In the genomic region with DNA sequence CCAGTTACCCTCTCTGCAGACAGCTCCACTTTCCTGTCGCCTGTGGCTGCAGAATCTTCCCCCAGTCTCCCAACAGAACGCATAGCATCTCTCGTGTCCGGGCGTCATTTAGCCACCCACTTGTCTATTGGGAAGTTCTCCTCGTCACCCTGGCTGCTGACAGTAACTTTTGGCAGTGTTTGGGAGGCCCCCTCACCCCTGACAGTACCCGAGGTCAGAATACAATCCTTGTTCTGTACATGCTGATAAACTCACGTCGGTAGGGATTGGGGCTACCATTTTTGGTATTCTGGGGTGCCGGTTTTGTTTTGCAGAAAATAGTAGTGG, we compare ENCODE assay signal across 7 mouse cellular contexts. TPM values are rescaled to one million over a fixed set of nuclear protein-coding genes. Genes with fewer than 3 reads are reported as not detected.
DNase-seq lines count a peak whose midpoint lies in the region; ATAC-seq and TF ChIP-seq lines count a peak whose summit lies in the region.

No protein-coding gene starts in this region.

- no peak for DNase-seq in left cerebral cortex, adult 2 months (ENCODE audit: extremely low spot score in 1 of 2, low spot score in 2 of 2)
- no peak for DNase-seq in left cerebral cortex, adult 8-10 months (ENCODE audit: low spot score in 2 of 2)
- DNase-seq in R1 (ENCODE audit: low read depth, low spot score) = peak; percentile 50
- no peak for DNase-seq in embryo, embryonic 11 days

- H3K9ac ChIP-seq in embryonic facial prominence, embryonic 13.5 days = peak overlapping the region; percentile 92
- H3K9ac ChIP-seq in intestine, postnatal 0 days (ENCODE audit: low read depth, low read length) = peak overlapping the region; percentile 94
- peak overlapping the region; percentile 90 for H3K9ac ChIP-seq in midbrain, embryonic 15.5 days

- under 1% methylated on average over 10 of the region's 10 CpGs for WGBS in embryonic facial prominence, embryonic 13.5 days
- under 1% methylated on average over 10 of the region's 10 CpGs for WGBS in intestine, postnatal 0 days
- WGBS in midbrain, embryonic 15.5 days = under 1% methylated on average over 10 of the region's 10 CpGs

- no peak for TF ChIP-seq CTCF in left cerebral cortex, adult 2 months (IDR thresholded peaks at IDR 0.05)
- TF ChIP-seq CTCF in intestine, postnatal 0 days (IDR thresholded peaks at IDR 0.05; ENCODE audit: low read depth) = no peak

- no peaks in the 10 kb centered on the region for H3K9me3 ChIP-seq in embryonic facial prominence, embryonic 13.5 days
- H3K9me3 ChIP-seq in intestine, postnatal 0 days (ENCODE audit: control insufficient read depth) = no peaks in the 10 kb centered on the region
- H3K9me3 ChIP-seq in midbrain, embryonic 15.5 days = no peaks in the 10 kb centered on the region

- peak overlapping the region; percentile 80 for H3K4me2 ChIP-seq in embryonic facial prominence, embryonic 13.5 days
- peak overlapping the region; percentile 92 for H3K4me2 ChIP-seq in intestine, postnatal 0 days (replicated peaks; ENCODE audit: low read depth)
- peak overlapping the region; percentile 67 for H3K4me2 ChIP-seq in midbrain, embryonic 15.5 days

- no peaks in the 10 kb centered on the region for H3K27me3 ChIP-seq in embryonic facial prominence, embryonic 13.5 days
- H3K27me3 ChIP-seq in intestine, postnatal 0 days (replicated peaks; ENCODE audit: control insufficient read depth, insufficient read depth, low read length) = no peaks in the 10 kb centered on the region
- no peaks in the 10 kb centered on the region for H3K27me3 ChIP-seq in midbrain, embryonic 15.5 days (replicated peaks)

- no peaks in the 10 kb centered on the region for H3K36me3 ChIP-seq in embryonic facial prominence, embryonic 13.5 days
- no peaks in the 10 kb centered on the region for H3K36me3 ChIP-seq in intestine, postnatal 0 days (ENCODE audit: control insufficient read depth, insufficient read depth)
- no peaks in the 10 kb centered on the region; the same call in 1 of the 2 replicates for H3K36me3 ChIP-seq in midbrain, embryonic 15.5 days (replicated peaks)

- H3K27ac ChIP-seq in left cerebral cortex, adult 2 months = peak overlapping the region; percentile 88
- peak overlapping the region; percentile 99 for H3K27ac ChIP-seq in embryonic facial prominence, embryonic 13.5 days
- H3K27ac ChIP-seq in intestine, postnatal 0 days (ENCODE audit: low read depth, low read length) = peak overlapping the region; percentile 99
- H3K27ac ChIP-seq in midbrain, embryonic 15.5 days = peak overlapping the region; percentile 100

- no peak for ATAC-seq in embryonic facial prominence, embryonic 13.5 days (ENCODE audit: insufficient number of reproducible peaks, insufficient read depth, low FRiP score, low TSS enrichment, low read depth)
- no peak for ATAC-seq in intestine, postnatal 0 days
- ATAC-seq in midbrain, embryonic 15.5 days (replicated peaks) = no peak

- H3K4me1 ChIP-seq in embryonic facial prominence, embryonic 13.5 days = peaks cover 43% of the 10 kb centered on the region
- H3K4me1 ChIP-seq in intestine, postnatal 0 days (replicated peaks; ENCODE audit: control insufficient read depth, insufficient read depth, low read length) = peaks cover 6% of the 10 kb centered on the region; the same call in 1 of the 2 replicates
- H3K4me1 ChIP-seq in midbrain, embryonic 15.5 days = peaks cover 30% of the 10 kb centered on the region

- intact Hi-C loops in left cerebral cortex, adult 2 months (cut with DNase I) = loop anchor here (5.0 kb wide), 2 partner anchors 65 to 80 kb away; no protein-coding TSS in a partner anchor

- peak overlapping the region; percentile 96 for H3K4me3 ChIP-seq in left cerebral cortex, adult 2 months
- peak overlapping the region; percentile 90 for H3K4me3 ChIP-seq in embryonic facial prominence, embryonic 13.5 days
- H3K4me3 ChIP-seq in intestine, postnatal 0 days (ENCODE audit: low read depth, low read length) = peak overlapping the region; percentile 88
- H3K4me3 ChIP-seq in midbrain, embryonic 15.5 days = peak overlapping the region; percentile 85

RNA-seq across cellular contexts. Expression of a gene that starts 1.7 kb away (rescaled TPM):
- 10 to 100 TPM; 49.5 to 52.6 TPM for total RNA-seq in left cerebral cortex, adult 2 months (2021)
- total RNA-seq in left cerebral cortex, adult 8-10 months (2022) = 10 to 100 TPM; 48.1 to 52.1 (median 49.2) TPM
- 55.1 and 57.8 TPM in 2 replicates for polyA plus RNA-seq in embryonic facial prominence, embryonic 13.5 days (2015; fragmentation: Nextera tagmentation; extraction: Ambion mirVana)
- polyA plus RNA-seq in intestine, postnatal 0 days (2015; fragmentation: Nextera tagmentation; extraction: Ambion mirVana) = 19.6 and 20.6 TPM in 2 replicates
- 31.3 and 32.9 TPM in 2 replicates for polyA plus RNA-seq in midbrain, embryonic 15.5 days (2015; fragmentation: Nextera tagmentation; extraction: Ambion mirVana)

RNA-seq across cellular contexts. Expression of a gene that starts 50.7 kb away (rescaled TPM):
- 100 to 1,000 TPM; 129 to 136 TPM for total RNA-seq in left cerebral cortex, adult 2 months (2021)
- 100 to 1,000 TPM; 129 to 150 (median 142) TPM for total RNA-seq in left cerebral cortex, adult 8-10 months (2022)
- 39.8 and 51.8 TPM in 2 replicates for polyA plus RNA-seq in embryonic facial prominence, embryonic 13.5 days (2015; fragmentation: Nextera tagmentation; extraction: Ambion mirVana)
- 18.7 and 18.9 TPM in 2 replicates for polyA plus RNA-seq in intestine, postnatal 0 days (2015; fragmentation: Nextera tagmentation; extraction: Ambion mirVana)
- 89.2 and 92.8 TPM in 2 replicates for polyA plus RNA-seq in midbrain, embryonic 15.5 days (2015; fragmentation: Nextera tagmentation; extraction: Ambion mirVana)

RNA-seq across cellular contexts. Expression of a gene that starts 56.7 kb away (rescaled TPM):
- total RNA-seq in left cerebral cortex, adult 2 months (2021) = 10 to 100 TPM; 76.2 to 78.3 TPM
- 10 to 100 TPM; 82.5 to 93.1 (median 87.5) TPM for total RNA-seq in left cerebral cortex, adult 8-10 months (2022)
- polyA plus RNA-seq in embryonic facial prominence, embryonic 13.5 days (2015; fragmentation: Nextera tagmentation; extraction: Ambion mirVana) = 19.4 and 21.0 TPM in 2 replicates
- polyA plus RNA-seq in intestine, postnatal 0 days (2015; fragmentation: Nextera tagmentation; extraction: Ambion mirVana) = 5.8 and 6.6 TPM in 2 replicates
- polyA plus RNA-seq in midbrain, embryonic 15.5 days (2015; fragmentation: Nextera tagmentation; extraction: Ambion mirVana) = 19.1 and 21.7 TPM in 2 replicates
